Mouse (Mus musculus) stomach, embryonic 16.5 days (tissue): ENCODE measurements around the gene Baz2a. TPM values are rescaled to one million over a fixed set of nuclear protein-coding genes. Genes with fewer than 3 reads are reported as not detected.

Source experiments
- ATAC-seq: fragments of 200-750 bp; cut with Nextera tagmentation; 2 replicates; pipeline ENCODE4 v1.8.0; 2017; ENCODE audit warnings: moderate number of reproducible peaks, moderate TSS enrichment; ENCODE audit not compliant: insufficient read depth, low FRiP score
- H3K27ac ChIP-seq: fragments of 300-500 bp; sonication (generic); 2 replicates; pipeline ENCODE4 v1.5.1; 2014; ENCODE audit warnings: low read length
- H3K27me3 ChIP-seq: fragments of 300-500 bp; sonication (generic); 2 replicates; pipeline ENCODE4 v1.6.1; 2014; ENCODE audit warnings: low read length, control low read depth, mixed read lengths; ENCODE audit not compliant: control insufficient read depth, insufficient read depth
- H3K36me3 ChIP-seq: fragments of 300-500 bp; sonication (generic); 2 replicates; pipeline ENCODE4 v1.6.1; 2014; ENCODE audit warnings: low read length; ENCODE audit not compliant: control insufficient read depth, insufficient read depth
- H3K4me1 ChIP-seq: fragments of 300-500 bp; sonication (generic); 2 replicates; pipeline ENCODE4 v1.6.1; 2014; ENCODE audit warnings: low read length, control low read depth, mixed read lengths; ENCODE audit not compliant: control insufficient read depth, insufficient read depth
- H3K4me2 ChIP-seq: fragments of 300-500 bp; sonication (generic); 2 replicates; pipeline ENCODE4 v1.6.1; 2014; ENCODE audit warnings: low read depth, low read length, mixed read lengths
- H3K4me3 ChIP-seq: fragments of 300-500 bp; sonication (generic); replicated peaks from 2 replicates; pipeline ENCODE4 v1.5.1; 2014; ENCODE audit warnings: mild to moderate bottlenecking, low read length
- H3K9ac ChIP-seq: fragments of 300-500 bp; sonication (generic); 2 replicates; pipeline ENCODE4 v1.6.1; 2014; ENCODE audit warnings: low read length
- H3K9me3 ChIP-seq: fragments of 300-500 bp; sonication (generic); replicated peaks from 2 replicates; pipeline ENCODE4 v1.6.1; 2016; ENCODE audit warnings: low read length, control low read depth; ENCODE audit not compliant: control insufficient read depth
- WGBS: fragments of 180-500 bp; shearing (Covaris S2); extraction: QIAGEN DNeasy Blood & Tissue Kit; methylation state at CpG from one replicate; pipeline ENCODE4 v1.1.7; 2014; 5-methylcytosine and 5-hydroxymethylcytosine counted together
- polyA plus RNA-seq: library from polyadenylated mRNA; unstranded; fragments of >200 nt; fragmentation: Nextera tagmentation; extraction: Ambion mirVana; gene quantifications from 2 replicates; pipeline ENCODE4 v1.2.1, GENCODE M21; 2015

The Baz2a gene
- polyA plus RNA-seq, 1 experiment from 2014 or later = 8.3 TPM

GRCm38 (mm10) chr10:128128143-128128542, 36.8 kb downstream of the Baz2a start:
- H3K36me3 ChIP-seq = peaks cover 38% of the 10 kb centered on the region
- H3K4me1 ChIP-seq = no peaks in the 10 kb centered on the region
- no peaks in the 10 kb centered on the region for H3K27me3 ChIP-seq
- H3K27ac ChIP-seq = no peak overlapping the region; the same call in 1 of the 2 replicates
- H3K4me3 ChIP-seq = no peak overlapping the region
- H3K4me2 ChIP-seq = no peak overlapping the region
- no peak for ATAC-seq
- no peak overlapping the region for H3K9ac ChIP-seq
- H3K9me3 ChIP-seq = no peaks in the 10 kb centered on the region
- 77% methylated on average over 8 of the region's 8 CpGs for WGBS

- Histone ChIP-seq H3K4me1 (no peaks in the 10 kb centered on the region), H3K4me2 (no peak overlapping the region), H3K36me3 (peaks cover 11% of the 10 kb centered on the region), H3K27me3 (no peaks in the 10 kb centered on the region), H3K27ac (no peak overlapping the region), H3K4me3 (no peak overlapping the region), H3K9me3 (no peaks in the 10 kb centered on the region), H3K9ac (no peak overlapping the region)
- no peak for ATAC-seq
- WGBS = 69% methylated on average over 3 of the region's 3 CpGs
Measured at GRCm38 (mm10) chr10:128131297-128131696, 39.9 kb downstream of the Baz2a start.

- Histone ChIP-seq H3K9me3 (no peaks in the 10 kb centered on the region), H3K4me3 (no peak overlapping the region), H3K36me3 (peaks cover 6% of the 10 kb centered on the region; the same call in 1 of the 2 replicates), H3K27ac (no peak overlapping the region), H3K9ac (no peak overlapping the region), H3K27me3 (no peaks in the 10 kb centered on the region), H3K4me1 (no peaks in the 10 kb centered on the region), H3K4me2 (no peak overlapping the region)
- no peak for ATAC-seq
Measured at GRCm38 (mm10) chr10:128131812-128132211, 40.4 kb downstream of the Baz2a start.

- H3K9ac ChIP-seq = no peak overlapping the region
- no peak overlapping the region for H3K4me2 ChIP-seq
- 59% methylated on average over 13 of the region's 13 CpGs for WGBS
- no peaks in the 10 kb centered on the region for H3K4me1 ChIP-seq
- H3K27ac ChIP-seq = no peak overlapping the region
- no peaks in the 10 kb centered on the region for H3K27me3 ChIP-seq
- H3K36me3 ChIP-seq = peaks cover 13% of the 10 kb centered on the region; the same call in 1 of the 2 replicates
- ATAC-seq = no peak
- no peak overlapping the region for H3K4me3 ChIP-seq
- no peaks in the 10 kb centered on the region for H3K9me3 ChIP-seq
Measured at GRCm38 (mm10) chr10:128133650-128134332, 42.4 kb downstream of the Baz2a start.

GRCm38 (mm10) chr10:128135374-128135773, 44.0 kb downstream of the Baz2a start:
- Histone ChIP-seq H3K4me1 (no peaks in the 10 kb centered on the region), H3K27me3 (no peaks in the 10 kb centered on the region), H3K4me2 (no peak overlapping the region), H3K9me3 (no peaks in the 10 kb centered on the region), H3K4me3 (no peak overlapping the region), H3K9ac (no peak overlapping the region), H3K27ac (no peak overlapping the region), H3K36me3 (peaks cover 9% of the 10 kb centered on the region; the same call in 1 of the 2 replicates)
- WGBS = 86% methylated on average over 6 of the region's 6 CpGs
- no peak for ATAC-seq

GRCm38 (mm10) chr10:128140236-128140952, 49.0 kb downstream of the Baz2a start:
- H3K36me3 ChIP-seq = 0 out of 2 replicates have a peak, but pooled peaks cover 10% of the 10 kb centered on the region
- ATAC-seq = no peak
- no peaks in the 10 kb centered on the region for H3K4me1 ChIP-seq
- H3K4me3 ChIP-seq = no peak overlapping the region
- no peak overlapping the region for H3K9ac ChIP-seq
- H3K9me3 ChIP-seq = no peaks in the 10 kb centered on the region
- whole genome bisulfite sequencing = 69% methylated on average over 12 of the region's 12 CpGs
- no peak overlapping the region for H3K4me2 ChIP-seq
- no peaks in the 10 kb centered on the region for H3K27me3 ChIP-seq
- H3K27ac ChIP-seq = no peak overlapping the region

- no peaks in the 10 kb centered on the region for H3K9me3 ChIP-seq
- no peak overlapping the region for H3K9ac ChIP-seq
- no peak overlapping the region for H3K4me2 ChIP-seq
- 0 out of 2 replicates have a peak, but pooled peaks cover 10% of the 10 kb centered on the region for H3K36me3 ChIP-seq
- WGBS = 51% methylated on average over 2 of the region's 2 CpGs
- no peak overlapping the region for H3K27ac ChIP-seq
- no peaks in the 10 kb centered on the region for H3K4me1 ChIP-seq
- H3K4me3 ChIP-seq = no peak overlapping the region
- H3K27me3 ChIP-seq = no peaks in the 10 kb centered on the region
- no peak for ATAC-seq
Measured at GRCm38 (mm10) chr10:128142165-128142564, 50.8 kb downstream of the Baz2a start.

- peak; percentile 71; the same call in 1 of the 2 replicates for ATAC-seq
- WGBS = 42% methylated on average over 4 of the region's 4 CpGs
- Histone ChIP-seq H3K9ac (peak overlapping the region; percentile 4; the same call in 1 of the 2 replicates), H3K4me1 (no peaks in the 10 kb centered on the region), H3K27me3 (no peaks in the 10 kb centered on the region), H3K36me3 (0 out of 2 replicates have a peak, but pooled peaks cover 3% of the 10 kb centered on the region), H3K4me2 (peak overlapping the region; percentile 25; the same call in 1 of the 2 replicates), H3K9me3 (no peaks in the 10 kb centered on the region), H3K27ac (peak overlapping the region; percentile 79), H3K4me3 (no peak overlapping the region)
Measured at GRCm38 (mm10) chr10:128143659-128144058, 52.3 kb downstream of the Baz2a start.

GRCm38 (mm10) chr10:128144961-128145360, 53.6 kb downstream of the Baz2a start:
- no peaks in the 10 kb centered on the region for H3K27me3 ChIP-seq
- 0 out of 2 replicates have a peak, but pooled peaks cover 3% of the 10 kb centered on the region for H3K36me3 ChIP-seq
- no peak for ATAC-seq
- 73% methylated on average over 2 of the region's 2 CpGs for WGBS
- H3K4me3 ChIP-seq = no peak overlapping the region
- H3K9me3 ChIP-seq = no peaks in the 10 kb centered on the region
- H3K4me1 ChIP-seq = peaks cover 9% of the 10 kb centered on the region; the same call in 1 of the 2 replicates
- H3K27ac ChIP-seq = peak overlapping the region; percentile 79; the same call in 1 of the 2 replicates
- no peak overlapping the region for H3K4me2 ChIP-seq
- H3K9ac ChIP-seq = no peak overlapping the region
